Mouse (Mus musculus) thymus, adult 2 months (tissue): ENCODE results near the gene Creld2.

Source experiments
- CTCF ChIP-seq: fragments of 200-500 bp; IDR thresholded peaks from 2 replicates; pipeline ENCODE4 v1.5.1; 2012; ENCODE audit warnings: mild to moderate bottlenecking, control low read depth, low read length, moderate library complexity, borderline replicate concordance; ENCODE audit not compliant: control insufficient read depth, poor library complexity, insufficient read depth; ENCODE audit errors: extremely low read depth
- POLR2A ChIP-seq: fragments of 200-500 bp; IDR thresholded peaks from 2 replicates; pipeline ENCODE4 v1.6.1; 2012; ENCODE audit warnings: mild to moderate bottlenecking, low read length, control low read depth, moderate library complexity; ENCODE audit not compliant: control insufficient read depth, poor library complexity, insufficient read depth; ENCODE audit errors: extremely low read depth

GRCm38 (mm10) chr15:88854119-88854968 is 34.9 kb downstream of the Creld2 start:
- no peak for TF ChIP-seq CTCF
- TF ChIP-seq POLR2A, result no peak
